Mouse (Mus musculus) adrenal gland, adult 2 months (tissue): ENCODE measurements at regions not wholly inside any gene's neighbourhood (a gene's known extent, or its start where the extent isn't known, plus 50 kb on each side); places are given as distances from the start of the nearest gene placed in this dataset.

Experiments
- DNase-seq: peaks from one replicate; pipeline ENCODE4 v3.0.0; 2021

DNA sequence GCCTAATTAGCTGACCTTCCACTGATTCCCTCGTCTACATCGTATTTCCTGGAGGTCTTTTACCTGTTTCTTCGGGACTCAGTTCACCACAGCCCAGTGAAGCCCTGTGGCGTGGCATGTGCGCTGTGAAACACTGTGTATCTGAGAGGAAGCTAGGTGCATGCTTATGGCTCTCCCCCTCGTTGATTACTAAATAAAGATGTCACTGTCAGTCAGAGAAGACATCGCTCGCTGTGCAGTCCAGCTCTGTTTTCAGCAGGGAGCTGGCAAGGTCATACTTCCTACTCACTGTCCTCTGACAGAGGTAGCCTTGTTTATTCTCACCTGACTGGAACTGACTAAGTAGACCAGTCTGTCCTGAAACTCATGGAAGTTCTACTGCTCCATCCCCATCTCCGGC, 68.7 kb upstream of the Adrb1 start:
- DNase-seq = no peak

GRCm38 (mm10) chr19:56655330-56655729, 66.7 kb upstream of the Adrb1 start:
- no peak for DNase-seq

- DNase-seq = no peak
Measured at GRCm38 (mm10) chr19:56660566-56661199, 61.3 kb upstream of the Adrb1 start.

- DNase-seq = no peak
Measured at GRCm38 (mm10) chr19:56663474-56664227, 58.3 kb upstream of the Adrb1 start.

DNA sequence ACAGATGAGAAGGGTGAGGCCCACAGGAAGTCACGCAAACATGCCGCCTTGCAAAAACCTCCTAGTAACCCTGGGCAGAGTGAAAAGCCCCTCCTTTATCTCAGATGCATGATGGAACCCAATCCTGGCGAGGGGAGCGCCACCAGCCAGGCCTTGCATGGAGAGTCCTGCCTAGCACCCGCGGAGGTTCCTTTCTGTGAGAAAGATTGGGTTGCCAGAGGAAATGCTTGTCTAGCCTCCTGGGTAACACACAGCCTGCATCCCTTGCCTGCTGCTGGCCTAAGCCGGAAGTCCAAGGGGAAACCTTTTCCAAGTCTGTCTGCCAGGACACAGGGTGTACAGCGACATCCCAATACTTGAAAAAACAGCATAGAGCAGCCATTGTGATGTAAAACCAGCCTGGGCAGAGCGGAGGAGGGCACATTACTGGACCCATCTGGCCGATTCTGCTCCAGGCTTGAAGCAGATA, 57.7 kb upstream of the Adrb1 start:
- no peak for DNase-seq

DNA sequence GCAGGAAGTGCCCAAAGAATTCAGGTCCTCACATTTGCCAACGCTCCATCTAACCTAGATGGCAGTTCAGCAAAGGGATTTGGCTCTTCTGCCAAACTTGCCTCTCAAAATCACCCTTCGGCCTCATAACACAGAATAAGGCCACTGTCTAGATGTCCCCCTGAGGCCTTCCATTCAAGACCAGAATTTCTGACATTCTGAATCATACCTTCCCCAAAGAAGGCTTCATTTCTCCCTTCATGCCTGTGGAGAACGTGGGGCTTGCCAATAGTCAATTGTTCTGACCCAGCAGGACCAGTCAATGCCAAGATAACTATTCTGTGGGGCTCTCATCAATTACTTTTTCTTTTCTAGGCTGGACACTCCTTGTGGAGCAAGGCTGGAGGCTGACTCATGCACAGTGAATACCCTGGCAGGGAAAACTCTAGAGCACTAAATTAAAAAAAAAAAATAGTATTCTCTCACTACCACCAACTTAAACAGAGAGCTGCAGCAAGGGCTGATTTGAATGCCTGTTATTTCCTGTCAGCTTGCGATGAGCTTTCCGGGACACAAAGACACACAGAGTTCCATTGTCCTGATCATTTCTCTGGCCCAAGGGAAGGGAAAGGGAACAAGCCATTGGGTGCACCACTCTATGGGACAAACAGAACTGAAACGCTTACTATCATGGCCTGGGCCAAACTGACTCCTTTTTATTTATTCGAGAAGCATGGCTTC, 56.9 kb upstream of the Adrb1 start:
- DNase-seq = peak; percentile 32

GRCm38 (mm10) chr19:56665972-56666371, 56.0 kb upstream of the Adrb1 start:
- DNase-seq = no peak

GRCm38 (mm10) chr19:56667903-56668302, 54.1 kb upstream of the Adrb1 start:
- DNase-seq = no peak

DNA sequence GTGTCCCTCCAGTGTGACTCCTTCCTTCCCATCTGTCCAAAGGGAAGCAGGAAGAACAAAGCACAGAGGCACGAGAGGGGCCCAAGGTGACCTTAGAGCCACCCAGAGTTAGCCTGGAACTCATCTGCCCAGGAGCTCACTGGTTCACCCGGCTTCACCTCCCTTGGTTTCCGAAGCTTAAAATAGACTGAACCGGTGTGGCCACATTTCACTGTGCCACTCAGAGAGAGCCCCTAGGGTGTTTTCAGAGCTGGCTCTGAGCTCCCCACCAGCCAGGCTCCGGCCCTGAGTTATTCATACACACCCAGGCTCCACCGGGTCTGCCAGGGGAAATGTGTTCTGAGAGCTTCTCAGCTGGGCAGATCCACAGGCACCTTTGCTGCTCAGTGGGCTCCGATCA, 53.0 kb upstream of the Adrb1 start:
- no peak for DNase-seq

- no peak for DNase-seq
Measured at GRCm38 (mm10) chr19:56669468-56669867, 52.5 kb upstream of the Adrb1 start.
